Mouse (Mus musculus) testis, postnatal 14 days (tissue): Measurements from ENCODE around the gene Serf2.
A peak's percentile ranks its signal among the peaks of the same experiment; 100 is the strongest.

Experiments used
- DNase-seq: peaks from one replicate; pipeline ENCODE4 v3.0.0; 2021; ENCODE audit warnings: low spot score

Gene Serf2

DNA sequence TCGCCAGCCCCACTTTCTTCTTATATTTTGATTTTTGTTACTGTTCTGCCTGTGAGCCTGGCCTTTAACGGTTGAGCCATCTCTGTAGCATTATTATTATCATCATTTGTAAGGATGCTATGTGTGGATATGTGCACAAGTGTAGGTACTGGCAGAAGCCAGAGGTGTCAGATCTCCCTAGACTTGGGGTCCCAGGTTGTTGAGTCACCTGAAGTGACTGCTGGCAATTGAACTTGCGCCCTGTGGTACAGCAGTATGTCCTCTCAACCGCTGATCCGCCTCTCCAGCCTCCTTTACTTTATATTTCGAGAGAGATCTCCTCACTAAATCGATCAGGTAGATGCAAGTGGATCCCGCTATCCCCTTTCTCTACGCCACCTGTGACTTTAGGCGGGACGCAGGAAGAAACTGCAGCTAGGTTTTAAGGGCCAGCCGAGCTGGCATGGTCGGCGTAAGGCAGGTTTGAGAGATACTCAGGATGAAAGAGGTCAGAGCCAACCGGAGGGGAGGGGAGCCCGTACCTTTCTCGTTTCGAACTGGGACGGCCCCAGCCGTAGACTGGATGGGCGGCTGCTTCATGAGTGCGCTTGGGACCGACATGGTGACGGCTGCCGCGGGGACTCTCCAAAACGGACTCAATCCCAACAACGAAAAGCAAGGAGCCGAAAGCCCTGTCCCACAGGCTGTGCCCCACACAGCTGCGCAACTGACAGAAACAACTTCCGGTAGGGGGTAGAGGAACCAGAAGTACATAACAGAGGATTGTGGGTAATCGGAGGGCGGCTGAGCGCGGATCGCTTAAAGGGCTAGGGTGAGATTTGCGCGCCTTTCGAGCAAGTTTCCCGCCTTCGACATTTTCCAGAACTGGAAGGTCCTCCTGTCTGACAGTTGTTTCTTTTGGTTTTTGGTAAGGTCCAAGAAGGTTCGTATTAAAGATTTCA, 57.2 kb downstream of the Serf2 start, which contains the start of the genes Mfap1a and Wdr76:
Mfap1a (minus strand) TSS at position 724 of the 941 bp plus-strand sequence.
Wdr76 (plus strand) TSS at position 782 of the 941 bp plus-strand sequence.
- DNase-seq: peak; percentile 88

DNA sequence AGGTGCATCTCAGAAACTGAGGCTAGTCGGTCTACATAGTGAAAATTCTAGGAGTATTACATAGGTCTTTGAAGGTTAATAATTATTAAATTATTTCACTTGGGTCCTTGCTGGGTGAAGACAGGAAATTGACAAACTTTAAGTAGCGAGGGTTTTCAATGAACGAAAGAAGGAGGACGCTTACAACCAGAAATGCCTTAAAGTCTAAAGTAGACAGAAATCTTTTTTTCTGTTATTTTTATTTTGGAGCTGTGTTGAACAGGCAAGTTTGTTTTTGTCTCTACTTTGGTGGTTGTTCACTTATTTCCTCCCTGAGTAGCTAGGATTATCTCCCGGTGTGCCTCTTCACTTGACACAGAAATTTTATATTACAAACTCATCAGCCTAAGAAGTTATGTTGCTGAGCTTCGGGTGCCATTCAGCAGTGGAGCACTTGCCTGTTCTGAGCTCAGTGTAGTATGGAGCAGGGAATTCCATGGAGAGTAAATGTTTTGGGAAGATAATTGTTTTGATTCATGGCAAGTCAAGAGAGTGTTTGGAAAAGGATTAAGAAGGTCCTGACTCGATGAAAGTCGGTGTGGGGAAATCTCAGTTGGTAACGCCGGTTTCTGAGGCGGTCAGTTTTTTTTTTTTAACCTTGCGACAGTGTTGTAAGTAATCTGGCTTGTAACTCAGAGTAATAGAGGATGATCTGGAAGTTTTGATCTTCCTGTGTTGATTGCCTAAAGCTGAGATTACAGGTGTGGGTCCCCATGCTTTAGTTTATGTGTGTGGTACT, 58.4 kb downstream of the Serf2 start:
- DNase-seq: no peak
